8 mouse cellular contexts compared by ENCODE assay signal in genomic region chr5:103845418-103846153, GRCm38 (mm10).
DNase-seq lines count a peak whose midpoint lies in the region; ATAC-seq and TF ChIP-seq lines count a peak whose summit lies in the region.
"Had no signal": no experiment of that assay in that cellular context is flagged by ENCODE, and none has a peak within 500 bp of the region (broad histone marks: within the 10 kb centered on the region; RNA-seq: fewer than 3 reads in every experiment).

No protein-coding gene starts in this region.

- peak; percentile 34; the same call in 1 of the 2 replicates for ATAC-seq in lung, embryonic 16.5 days (ENCODE audit: low read depth)
- ATAC-seq in embryonic facial prominence, embryonic 13.5 days (ENCODE audit: insufficient number of reproducible peaks, insufficient read depth, low FRiP score, low TSS enrichment, low read depth) = no peak
- ATAC-seq in hindbrain, embryonic 16.5 days = peak; percentile 82

- no peaks in the 10 kb centered on the region for H3K9me3 ChIP-seq in lung, embryonic 16.5 days (ENCODE audit: control insufficient read depth, low read length)
- H3K9me3 ChIP-seq in embryonic facial prominence, embryonic 13.5 days = no peaks in the 10 kb centered on the region
- no peaks in the 10 kb centered on the region for H3K9me3 ChIP-seq in hindbrain, embryonic 16.5 days (ENCODE audit: control insufficient read depth, low read length)

- H3K36me3 ChIP-seq in lung, embryonic 16.5 days (ENCODE audit: control insufficient read depth, insufficient read depth, low read length) = peaks cover 27% of the 10 kb centered on the region
- H3K36me3 ChIP-seq in embryonic facial prominence, embryonic 13.5 days = peaks cover 34% of the 10 kb centered on the region
- peaks cover 3% of the 10 kb centered on the region; the same call in 1 of the 2 replicates for H3K36me3 ChIP-seq in hindbrain, embryonic 16.5 days (ENCODE audit: control insufficient read depth, insufficient read depth, low read length)

- no peak for TF ChIP-seq POLR2A in lung, adult 2 months (IDR thresholded peaks at IDR 0.05; ENCODE audit: borderline replicate concordance, extremely low read depth, low read depth, low read length)

- peaks cover 3% of the 10 kb centered on the region; the same call in 1 of the 2 replicates for H3K4me1 ChIP-seq in lung, embryonic 16.5 days (replicated peaks; ENCODE audit: control insufficient read depth, insufficient read depth, low read length)
- 0 out of 2 replicates have a peak, but pooled peaks cover 3% of the 10 kb centered on the region for H3K4me1 ChIP-seq in lung, adult 2 months (ENCODE audit: control insufficient read depth, insufficient read depth, low read length)
- H3K4me1 ChIP-seq in embryonic facial prominence, embryonic 13.5 days = peaks cover 27% of the 10 kb centered on the region
- peaks cover 14% of the 10 kb centered on the region for H3K4me1 ChIP-seq in hindbrain, embryonic 16.5 days (ENCODE audit: control insufficient read depth, insufficient read depth, low read depth, low read length)

- H3K9ac ChIP-seq in lung, embryonic 16.5 days (ENCODE audit: low read length) = no peak overlapping the region
- H3K9ac ChIP-seq in embryonic facial prominence, embryonic 13.5 days = 0 out of 2 replicates have a peak overlapping the region, but pooled peaks have one; percentile 27
- H3K9ac ChIP-seq in hindbrain, embryonic 16.5 days (ENCODE audit: low read depth, low read length) = 0 out of 2 replicates have a peak overlapping the region, but pooled peaks have one; percentile 8

- H3K27ac ChIP-seq in lung, embryonic 16.5 days (ENCODE audit: low read length) = 0 out of 2 replicates have a peak overlapping the region, but pooled peaks have one; percentile 1
- peak overlapping the region; percentile 17; the same call in 1 of the 2 replicates for H3K27ac ChIP-seq in embryonic facial prominence, embryonic 13.5 days
- H3K27ac ChIP-seq in hindbrain, embryonic 16.5 days (ENCODE audit: low read depth, low read length) = peak overlapping the region; percentile 57

- H3K4me2 ChIP-seq in lung, embryonic 16.5 days (ENCODE audit: low read depth, low read length) = no peak overlapping the region
- H3K4me2 ChIP-seq in embryonic facial prominence, embryonic 13.5 days = 0 out of 2 replicates have a peak overlapping the region, but pooled peaks have one; percentile 11
- no peak overlapping the region; the same call in 1 of the 2 replicates for H3K4me2 ChIP-seq in hindbrain, embryonic 16.5 days (ENCODE audit: low read length)

- TF ChIP-seq CTCF in lung, adult 2 months (IDR thresholded peaks at IDR 0.05; ENCODE audit: insufficient read depth, low read length) = no peak

- WGBS in lung, embryonic 16.5 days = 45% methylated on average over 19 of the region's 19 CpGs
- 57% methylated on average over 19 of the region's 19 CpGs for WGBS in lung, adult 2 months
- 23% methylated on average over 19 of the region's 19 CpGs for WGBS in embryonic facial prominence, embryonic 13.5 days
- 35% methylated on average over 19 of the region's 19 CpGs for WGBS in hindbrain, embryonic 16.5 days

- no peaks in the 10 kb centered on the region for H3K27me3 ChIP-seq in lung, embryonic 16.5 days (ENCODE audit: control insufficient read depth, insufficient read depth, low read depth, low read length)
- peaks cover 9% of the 10 kb centered on the region for H3K27me3 ChIP-seq in embryonic facial prominence, embryonic 13.5 days
- H3K27me3 ChIP-seq in hindbrain, embryonic 16.5 days (replicated peaks; ENCODE audit: control insufficient read depth, insufficient read depth, low read length) = no peaks in the 10 kb centered on the region

- no peak overlapping the region for H3K4me3 ChIP-seq in lung, embryonic 16.5 days (ENCODE audit: low read length)
- no peak overlapping the region for H3K4me3 ChIP-seq in lung, adult 2 months (replicated peaks; ENCODE audit: extremely low read depth, low read depth, low read length)
- no peak overlapping the region for H3K4me3 ChIP-seq in embryonic facial prominence, embryonic 13.5 days
- no peak overlapping the region for H3K4me3 ChIP-seq in hindbrain, embryonic 16.5 days (ENCODE audit: low read length)

- DNase-seq in lung, adult 2 months = no peak
- peak; percentile 30 for DNase-seq in retina, postnatal 7 days (ENCODE audit: low read depth, low spot score)
- no peak for DNase-seq in urinary bladder, adult 18-20 months (ENCODE audit: low spot score in 2 of 2)
- DNase-seq in adrenal gland, postnatal 4 days (ENCODE audit: low spot score in 2 of 2) = no peak
- DNase-seq: kidney, postnatal 25 days had no signal

Comparison
In these comparisons a context has a peak if more than half of its experiments do, and no peak if none do; other contexts are left out.
1. H3K27ac ChIP-seq: peak in every context shown above with its lines; median percentile 57 in hindbrain, embryonic 16.5 days; 17 in embryonic facial prominence, embryonic 13.5 days; 1 in lung, embryonic 16.5 days.